Mouse (Mus musculus): ENCODE data around the gene Pou3f3. TPM values are rescaled to one million over a fixed set of nuclear protein-coding genes. Genes with fewer than 3 reads are reported as not detected.

Gene Pou3f3
- polyA plus RNA-seq (2016; fragmentation: Nextera tagmentation; extraction: Ambion mirVana) = 0.02 TPM in 2 replicates

DNA sequence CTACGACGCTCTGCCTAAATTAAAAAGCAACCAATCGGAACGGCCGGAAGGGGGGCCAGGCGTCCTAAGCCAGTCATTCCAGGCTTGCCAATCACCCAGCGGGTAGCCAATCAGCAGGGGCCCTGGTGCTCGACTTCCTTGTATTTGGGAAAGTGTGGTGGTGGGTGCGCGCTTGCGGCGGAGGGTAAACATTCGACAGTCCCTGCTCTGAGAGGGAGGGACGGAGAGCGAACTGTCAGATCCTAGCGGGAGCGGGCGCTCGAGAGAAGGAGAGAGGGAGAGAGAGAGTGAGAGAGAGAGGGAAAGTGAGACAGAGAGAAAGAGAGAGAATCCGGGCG is at the start of gene Pou3f3:
Gene Pou3f3, plus strand, starts transcription at position 191 of the 338 bp plus-strand sequence.
- H3K4me2 ChIP-seq = peak within 1 kb of the TSS; percentile 62
- H3K4me3 ChIP-seq = peak within 1 kb of the TSS; percentile 48
- H3K4me1 ChIP-seq = peaks cover 7% of the 10 kb centered on the region; the same call in 1 of the 2 replicates
- no peaks in the 10 kb centered on the region for H3K9me3 ChIP-seq (replicated peaks)
- 3% methylated on average over 19 of the region's 21 CpGs for WGBS (ENCODE audit: insufficient replicate concordance)
- H3K36me3 ChIP-seq = no peaks in the 10 kb centered on the region
- H3K27me3 ChIP-seq (replicated peaks) = peaks cover 97% of the 10 kb centered on the region
- H3K9ac ChIP-seq = no peak within 1 kb of the TSS
- H3K27ac ChIP-seq = no peak within 1 kb of the TSS
- peak; percentile 59 for ATAC-seq

DNA sequence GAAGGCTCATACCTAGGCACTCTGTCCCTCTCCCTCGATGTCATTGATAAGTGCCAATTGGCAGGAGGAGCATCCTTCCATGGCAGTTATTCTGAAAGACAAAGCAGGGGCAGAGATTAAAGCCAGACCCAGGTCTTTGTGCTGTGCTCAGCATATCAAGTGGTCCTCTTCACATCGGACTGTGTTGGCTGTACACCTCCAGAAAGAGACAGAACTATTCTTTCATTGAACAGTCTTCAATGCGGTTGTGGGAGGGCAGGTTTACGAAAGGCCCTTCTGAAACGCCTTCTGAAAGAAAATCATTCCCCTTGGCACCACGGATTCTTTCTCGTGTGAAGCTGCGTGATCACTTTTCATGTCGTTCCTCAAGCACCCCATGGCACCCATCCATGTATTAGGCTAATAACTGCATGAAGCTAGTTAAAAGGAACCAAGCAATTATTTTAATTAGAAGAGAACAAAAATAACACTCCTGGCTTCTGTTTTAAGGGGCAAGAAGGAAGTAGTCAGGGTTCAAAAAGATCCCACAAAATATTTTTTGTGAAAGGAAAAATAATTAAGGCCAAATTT is 47.1 kb upstream of the Pou3f3 start:
- Histone ChIP-seq H3K9ac (no peak overlapping the region), H3K27ac (no peak overlapping the region), H3K27me3 (replicated peaks) (no peaks in the 10 kb centered on the region), H3K4me3 (no peak overlapping the region), H3K36me3 (no peaks in the 10 kb centered on the region), H3K9me3 (replicated peaks) (no peaks in the 10 kb centered on the region), H3K4me2 (no peak overlapping the region), H3K4me1 (no peaks in the 10 kb centered on the region)
- ATAC-seq = no peak
- WGBS (ENCODE audit: insufficient replicate concordance) = 71% methylated on average over 9 of the region's 9 CpGs

DNA sequence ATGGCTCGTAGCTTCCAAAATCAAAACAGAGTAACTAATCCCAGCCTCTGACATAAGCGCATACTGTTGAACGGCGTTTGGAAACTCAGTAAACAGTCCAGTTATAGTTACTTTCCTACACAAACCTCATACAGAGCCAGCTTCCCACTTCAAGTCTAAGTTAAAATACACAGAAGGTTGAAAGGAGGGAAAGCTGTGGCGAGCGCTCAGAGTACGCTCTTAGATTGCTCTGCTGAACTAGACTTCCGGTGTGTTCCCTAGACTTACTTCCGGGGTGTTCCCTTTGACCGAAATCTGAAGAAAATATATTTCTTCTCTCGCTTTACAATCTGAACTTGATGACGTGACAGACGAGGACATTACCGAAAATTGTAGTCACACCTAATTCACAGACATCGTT is 44.1 kb upstream of the Pou3f3 start:
- Histone ChIP-seq H3K27me3 (replicated peaks) (no peaks in the 10 kb centered on the region), H3K27ac (no peak overlapping the region), H3K4me2 (no peak overlapping the region), H3K9ac (no peak overlapping the region), H3K4me1 (no peaks in the 10 kb centered on the region), H3K9me3 (replicated peaks) (no peaks in the 10 kb centered on the region), H3K36me3 (no peaks in the 10 kb centered on the region), H3K4me3 (no peak overlapping the region)
- ATAC-seq = no peak
- WGBS (ENCODE audit: insufficient replicate concordance) = 83% methylated on average over 15 of the region's 15 CpGs

DNA sequence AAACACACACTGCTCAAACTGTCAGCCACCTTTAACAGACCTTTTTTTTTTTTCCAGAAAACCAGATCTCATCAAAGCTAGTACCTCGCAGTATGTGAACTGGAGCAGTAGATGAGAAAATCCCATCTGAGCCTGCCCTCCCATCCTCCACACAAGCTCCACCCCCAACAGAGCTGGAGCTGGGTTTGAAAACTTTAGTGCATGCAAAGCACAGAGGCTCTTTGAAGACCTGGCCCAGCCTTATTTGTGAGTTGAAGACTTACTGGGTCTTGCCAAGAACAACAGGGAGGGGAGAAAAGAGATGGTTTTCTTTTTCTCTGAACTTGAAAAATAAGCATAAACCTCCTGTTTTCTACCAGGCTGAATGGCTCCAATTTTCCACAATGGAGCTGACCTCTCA is 28.0 kb upstream of the Pou3f3 start:
- Histone ChIP-seq H3K9ac (no peak overlapping the region), H3K9me3 (replicated peaks) (no peaks in the 10 kb centered on the region), H3K27ac (no peak overlapping the region), H3K4me2 (no peak overlapping the region), H3K4me3 (no peak overlapping the region), H3K4me1 (no peaks in the 10 kb centered on the region), H3K36me3 (no peaks in the 10 kb centered on the region), H3K27me3 (replicated peaks) (no peaks in the 10 kb centered on the region)
- 63% methylated on average over 1 of the region's 1 CpGs for WGBS (ENCODE audit: insufficient replicate concordance)
- no peak for ATAC-seq

DNA sequence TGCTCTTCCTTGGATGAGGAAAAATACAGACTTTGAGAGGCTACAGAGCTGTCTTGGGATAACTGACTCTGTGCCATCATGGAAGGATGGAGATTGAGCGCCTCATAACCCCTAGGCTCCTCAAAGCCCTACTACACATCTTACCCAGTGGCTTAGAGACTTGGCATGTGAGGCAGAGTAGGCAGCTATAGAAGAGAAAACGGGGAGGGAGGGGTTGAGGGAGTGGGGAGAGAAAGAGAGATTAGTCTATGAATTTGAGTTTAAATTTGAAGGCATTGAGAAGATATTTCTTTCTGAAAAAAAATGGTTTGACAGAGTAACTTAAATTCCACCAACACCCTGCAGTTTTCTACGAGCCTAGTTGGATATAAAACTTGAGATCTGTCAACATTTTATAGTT is 14.9 kb upstream of the Pou3f3 start:
- ATAC-seq = no peak
- 55% methylated on average over 3 of the region's 3 CpGs for WGBS (ENCODE audit: insufficient replicate concordance)
- no peak overlapping the region for H3K27ac ChIP-seq
- no peak overlapping the region for H3K4me3 ChIP-seq
- no peaks in the 10 kb centered on the region for H3K4me1 ChIP-seq
- peaks cover 52% of the 10 kb centered on the region for H3K27me3 ChIP-seq (replicated peaks)
- H3K36me3 ChIP-seq = no peaks in the 10 kb centered on the region
- no peak overlapping the region for H3K4me2 ChIP-seq
- no peaks in the 10 kb centered on the region for H3K9me3 ChIP-seq (replicated peaks)
- no peak overlapping the region for H3K9ac ChIP-seq

DNA sequence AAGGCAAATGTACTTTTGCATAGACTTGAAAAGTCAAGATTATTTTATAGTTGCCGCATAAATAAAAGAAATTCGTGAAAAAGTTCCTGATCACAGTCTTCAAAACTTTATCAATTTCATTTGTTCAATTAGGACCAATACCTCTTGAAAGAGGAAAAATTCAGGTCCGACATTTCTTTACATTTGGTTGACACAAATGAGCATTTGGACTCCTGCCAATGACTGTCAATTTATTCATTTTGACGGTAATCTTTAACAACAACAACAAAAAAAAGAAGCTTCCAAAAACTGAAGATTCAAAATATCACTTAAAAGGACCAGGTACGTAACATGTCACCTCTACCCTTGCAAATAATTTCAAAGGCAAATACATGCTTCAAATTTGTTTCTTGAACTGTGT is 13.8 kb upstream of the Pou3f3 start:
- Histone ChIP-seq H3K27ac (no peak overlapping the region), H3K9me3 (replicated peaks) (no peaks in the 10 kb centered on the region), H3K4me3 (no peak overlapping the region), H3K9ac (no peak overlapping the region), H3K4me2 (no peak overlapping the region), H3K27me3 (replicated peaks) (peaks cover 54% of the 10 kb centered on the region), H3K36me3 (no peaks in the 10 kb centered on the region), H3K4me1 (no peaks in the 10 kb centered on the region)
- WGBS (ENCODE audit: insufficient replicate concordance) = 56% methylated on average over 5 of the region's 5 CpGs
- ATAC-seq = no peak

DNA sequence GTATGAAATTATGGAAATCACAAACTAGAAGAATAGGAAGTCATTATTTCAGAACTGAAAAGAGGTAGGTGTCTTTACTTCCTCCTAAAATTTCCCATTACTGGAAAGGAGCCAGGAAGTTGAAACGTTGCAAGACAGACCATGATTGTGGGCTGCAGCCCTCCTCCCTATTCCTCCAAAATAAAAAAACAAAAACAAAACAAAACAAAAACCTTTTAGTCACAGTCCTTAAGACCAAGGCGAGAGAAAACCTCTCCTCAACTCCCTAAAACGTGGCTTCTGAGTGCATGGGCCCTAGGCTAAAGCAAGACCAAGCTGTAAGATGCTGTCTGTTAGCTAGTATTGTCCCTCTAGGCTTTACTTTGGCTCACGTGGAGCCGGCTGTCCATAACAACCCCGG is 11.7 kb upstream of the Pou3f3 start:
- H3K4me3 ChIP-seq = no peak overlapping the region
- no peak for ATAC-seq
- no peaks in the 10 kb centered on the region for H3K36me3 ChIP-seq
- H3K4me1 ChIP-seq = no peaks in the 10 kb centered on the region
- no peaks in the 10 kb centered on the region for H3K9me3 ChIP-seq (replicated peaks)
- peaks cover 74% of the 10 kb centered on the region for H3K27me3 ChIP-seq (replicated peaks)
- H3K27ac ChIP-seq = no peak overlapping the region
- H3K4me2 ChIP-seq = no peak overlapping the region
- WGBS (ENCODE audit: insufficient replicate concordance) = under 1% methylated on average over 6 of the region's 6 CpGs
- no peak overlapping the region for H3K9ac ChIP-seq

DNA sequence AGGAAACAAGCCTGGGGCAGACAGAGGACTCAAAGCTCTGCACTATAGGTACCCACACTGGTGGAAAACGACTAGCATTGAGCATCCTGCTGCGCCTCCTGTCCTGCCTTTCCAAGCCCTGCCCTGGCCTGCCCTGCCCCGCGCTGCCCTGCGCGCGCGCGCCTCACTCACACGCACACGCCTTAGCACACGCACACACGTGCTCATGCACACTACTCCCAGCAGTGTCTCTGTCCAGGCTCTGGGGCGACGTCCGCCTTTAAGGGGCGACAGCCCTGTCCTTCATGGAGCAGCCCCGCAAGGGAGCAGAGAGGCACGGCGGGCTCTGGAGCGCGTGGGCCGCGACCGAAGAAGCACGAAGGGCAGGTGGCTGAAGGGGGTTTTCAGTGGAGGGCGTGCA is 11.2 kb upstream of the Pou3f3 start:
- Histone ChIP-seq H3K9ac (no peak overlapping the region), H3K4me3 (no peak overlapping the region), H3K4me2 (peak overlapping the region; percentile 18; the same call in 1 of the 2 replicates), H3K36me3 (no peaks in the 10 kb centered on the region), H3K27ac (no peak overlapping the region), H3K27me3 (replicated peaks) (peaks cover 79% of the 10 kb centered on the region), H3K9me3 (replicated peaks) (no peaks in the 10 kb centered on the region), H3K4me1 (no peaks in the 10 kb centered on the region)
- ATAC-seq = no peak
- 7% methylated on average over 27 of the region's 27 CpGs for WGBS (ENCODE audit: insufficient replicate concordance)

DNA sequence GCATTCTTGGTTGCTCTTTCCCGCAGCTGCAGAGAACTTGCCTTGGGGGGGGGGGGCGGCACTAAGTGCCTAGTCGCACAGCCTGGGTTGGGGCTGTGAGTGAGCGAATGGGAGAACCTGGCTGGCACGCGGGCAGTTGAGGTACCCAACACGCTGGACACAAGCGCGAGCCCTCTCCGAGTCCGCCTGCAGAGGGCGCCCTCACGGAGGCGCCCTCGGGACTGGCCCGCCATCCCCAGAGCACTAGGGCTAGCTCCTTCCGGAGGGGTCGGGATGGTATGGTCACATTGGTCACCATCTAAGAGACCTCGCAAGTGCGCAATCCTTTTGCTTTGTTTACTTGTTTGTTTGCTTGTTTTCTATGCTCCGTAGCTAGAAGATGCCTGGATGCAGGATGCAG is 10.8 kb upstream of the Pou3f3 start:
- Histone ChIP-seq H3K4me2 (peak overlapping the region; percentile 18; the same call in 1 of the 2 replicates), H3K9ac (no peak overlapping the region)
- 3% methylated on average over 20 of the region's 21 CpGs for WGBS (ENCODE audit: insufficient replicate concordance)

DNA sequence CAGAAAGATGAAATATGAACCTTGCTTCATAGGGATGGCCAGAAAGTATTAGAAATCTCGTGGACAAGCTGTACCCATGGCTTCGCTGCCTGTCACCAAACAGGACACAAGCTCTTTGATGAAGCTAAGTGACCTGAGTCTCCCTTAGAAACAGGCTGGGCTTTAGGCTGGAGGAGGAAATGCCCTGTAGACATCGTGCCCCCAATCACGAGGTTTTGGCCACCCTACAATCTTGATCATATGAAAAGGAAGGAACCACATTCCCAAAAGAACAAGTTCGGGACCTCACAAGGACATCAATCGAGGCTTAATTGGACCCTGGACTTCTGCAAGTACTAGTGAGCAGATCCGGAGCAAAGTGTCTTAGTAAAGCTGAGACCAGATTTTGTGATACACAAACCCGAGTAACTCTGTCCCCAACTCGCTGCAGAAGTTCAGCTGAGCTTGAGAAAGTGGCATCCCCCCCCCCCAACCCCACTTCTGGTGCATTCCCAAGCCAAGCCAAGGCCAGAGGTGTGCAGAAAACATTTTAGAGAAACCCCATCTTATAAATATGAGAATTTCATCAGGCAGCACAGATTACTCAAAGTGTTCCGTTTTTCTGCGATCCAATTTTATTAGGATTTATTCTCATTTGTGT is 10.1 kb upstream of the Pou3f3 start:
- WGBS (ENCODE audit: insufficient replicate concordance) = 3% methylated on average over 11 of the region's 11 CpGs
- no peaks in the 10 kb centered on the region for H3K36me3 ChIP-seq

More for the DNA sequence above, 10.8 kb upstream of the Pou3f3 start:
- ATAC-seq = no peak
- H3K4me1 ChIP-seq = no peaks in the 10 kb centered on the region
- no peaks in the 10 kb centered on the region for H3K9me3 ChIP-seq (replicated peaks)
- peaks cover 79% of the 10 kb centered on the region for H3K27me3 ChIP-seq (replicated peaks)
- no peaks in the 10 kb centered on the region for H3K36me3 ChIP-seq
- no peak overlapping the region for H3K4me3 ChIP-seq
- no peak overlapping the region for H3K27ac ChIP-seq

DNA sequence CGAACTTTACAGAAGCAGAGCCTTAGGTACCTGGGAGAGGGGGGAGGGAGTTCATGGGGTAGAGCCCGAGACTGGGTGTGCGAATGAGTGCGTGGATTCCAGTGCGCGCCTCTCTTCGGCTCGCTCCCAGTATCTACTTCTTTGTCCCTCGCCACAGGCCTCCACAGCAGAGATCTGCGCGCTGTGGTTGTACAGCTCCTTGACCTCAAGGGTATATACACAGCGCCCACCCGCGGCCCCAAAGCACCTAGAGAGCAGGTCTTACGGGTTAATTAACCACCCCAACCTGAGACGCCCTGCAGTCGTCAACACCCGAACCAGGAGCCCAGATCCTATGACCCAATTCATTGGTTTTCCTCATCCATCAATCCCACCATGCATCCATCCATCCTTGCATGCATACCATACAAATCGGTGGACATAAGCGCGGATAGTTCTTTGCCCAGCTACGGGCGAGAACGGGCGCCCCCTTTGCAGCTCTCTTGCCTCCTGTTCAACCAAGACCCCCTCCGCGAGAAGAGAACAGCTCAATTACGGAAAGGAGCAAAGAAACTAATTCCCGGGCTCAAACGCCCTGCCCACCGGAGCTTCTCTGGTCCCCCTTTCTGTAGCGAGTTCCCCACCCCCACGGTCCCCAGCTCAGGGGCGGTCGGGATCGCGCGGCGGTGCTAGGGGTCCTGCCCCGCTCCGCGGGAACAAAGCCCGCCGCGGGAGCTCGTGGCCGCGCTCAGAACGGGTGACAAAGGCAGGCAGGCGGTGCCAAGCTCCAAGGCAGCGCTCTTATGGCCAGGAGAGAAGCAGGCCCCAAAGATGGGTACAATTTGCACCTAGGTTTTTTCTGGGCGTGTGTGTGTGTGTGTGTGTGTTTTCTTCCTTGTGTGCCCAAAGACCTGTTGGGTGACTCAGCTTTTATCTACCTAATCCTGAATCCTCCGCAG is 9.1 kb upstream of the Pou3f3 start:
- Histone ChIP-seq H3K4me1 (no peaks in the 10 kb centered on the region), H3K27me3 (replicated peaks) (peaks cover 87% of the 10 kb centered on the region), H3K36me3 (no peaks in the 10 kb centered on the region), H3K27ac (no peak overlapping the region), H3K9me3 (replicated peaks) (no peaks in the 10 kb centered on the region), H3K4me2 (peak overlapping the region; percentile 29; the same call in 1 of the 2 replicates), H3K4me3 (no peak overlapping the region), H3K9ac (no peak overlapping the region)
- no peak for ATAC-seq
- 3% methylated on average over 53 of the region's 53 CpGs for WGBS (ENCODE audit: insufficient replicate concordance)

More for the DNA sequence above, 10.1 kb upstream of the Pou3f3 start:
- H3K4me1 ChIP-seq = no peaks in the 10 kb centered on the region
- H3K4me3 ChIP-seq = no peak overlapping the region
- no peak overlapping the region for H3K4me2 ChIP-seq
- H3K9ac ChIP-seq = no peak overlapping the region
- no peaks in the 10 kb centered on the region for H3K9me3 ChIP-seq (replicated peaks)
- peaks cover 80% of the 10 kb centered on the region for H3K27me3 ChIP-seq (replicated peaks)
- H3K27ac ChIP-seq = no peak overlapping the region
- ATAC-seq = no peak

DNA sequence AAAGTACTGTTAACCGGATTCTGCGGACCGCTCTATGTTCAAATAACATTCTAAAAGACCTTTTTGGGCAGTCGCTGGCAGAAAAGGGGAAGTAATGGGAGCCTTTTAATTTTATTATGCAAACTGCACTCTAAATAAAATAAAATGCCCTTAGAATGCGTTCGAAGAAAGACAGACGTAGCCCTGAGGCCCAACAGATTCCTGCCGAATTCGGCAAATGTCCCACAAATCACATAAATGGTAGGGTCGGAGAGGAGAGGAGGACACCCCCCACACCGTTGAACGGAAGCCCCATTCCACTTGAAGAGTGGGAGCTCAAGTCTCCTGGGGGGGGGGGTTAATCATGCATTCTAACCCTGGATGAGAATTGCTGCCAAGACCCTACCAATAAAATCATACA is 8.3 kb upstream of the Pou3f3 start:
- H3K27me3 ChIP-seq (replicated peaks) = peaks cover 95% of the 10 kb centered on the region
- WGBS (ENCODE audit: insufficient replicate concordance) = 6% methylated on average over 12 of the region's 12 CpGs
- H3K4me2 ChIP-seq = no peak overlapping the region
- no peak overlapping the region for H3K9ac ChIP-seq
- no peaks in the 10 kb centered on the region for H3K9me3 ChIP-seq (replicated peaks)
- H3K27ac ChIP-seq = no peak overlapping the region
- H3K4me1 ChIP-seq = no peaks in the 10 kb centered on the region
- ATAC-seq = no peak
- H3K4me3 ChIP-seq = no peak overlapping the region
- H3K36me3 ChIP-seq = no peaks in the 10 kb centered on the region

All from liver, embryonic 12.5 days (tissue).